Mouse (Mus musculus): ENCODE data around the gene Rbl2. TPM values are rescaled to one million over a fixed set of nuclear protein-coding genes. Genes with fewer than 3 reads are reported as not detected.

Gene Rbl2
- polyA plus RNA-seq, 1 experiment from 2014 or later = 19.6 TPM

- 85% methylated on average over 5 of the region's 5 CpGs for WGBS
- no peak overlapping the region for H3K4me2 ChIP-seq
- no peak for ATAC-seq (ENCODE audit: insufficient number of reproducible peaks, low FRiP score, low TSS enrichment, low read depth)
- H3K4me3 ChIP-seq = no peak overlapping the region
- no peak overlapping the region for H3K27ac ChIP-seq
- no peaks in the 10 kb centered on the region for H3K9me3 ChIP-seq
- no peak overlapping the region for H3K9ac ChIP-seq
- H3K36me3 ChIP-seq = peaks cover 52% of the 10 kb centered on the region
- H3K27me3 ChIP-seq = no peaks in the 10 kb centered on the region
- no peaks in the 10 kb centered on the region for H3K4me1 ChIP-seq
Measured at GRCm38 (mm10) chr8:91111868-91112477, 42.1 kb downstream of the Rbl2 start.

- Histone ChIP-seq H3K9ac (no peak overlapping the region), H3K4me1 (no peaks in the 10 kb centered on the region), H3K9me3 (no peaks in the 10 kb centered on the region), H3K4me2 (no peak overlapping the region), H3K4me3 (no peak overlapping the region), H3K36me3 (peaks cover 66% of the 10 kb centered on the region), H3K27me3 (no peaks in the 10 kb centered on the region), H3K27ac (no peak overlapping the region)
- WGBS = 89% methylated on average over 5 of the region's 5 CpGs
- ATAC-seq (ENCODE audit: insufficient number of reproducible peaks, low FRiP score, low TSS enrichment, low read depth) = no peak
Measured at GRCm38 (mm10) chr8:91114428-91114827, 44.6 kb downstream of the Rbl2 start.

GRCm38 (mm10) chr8:91114910-91115309, 45.1 kb downstream of the Rbl2 start:
- Histone ChIP-seq H3K9ac (no peak overlapping the region), H3K27me3 (no peaks in the 10 kb centered on the region), H3K9me3 (no peaks in the 10 kb centered on the region), H3K36me3 (peaks cover 68% of the 10 kb centered on the region), H3K27ac (no peak overlapping the region), H3K4me2 (no peak overlapping the region), H3K4me3 (no peak overlapping the region), H3K4me1 (no peaks in the 10 kb centered on the region)
- no peak for ATAC-seq (ENCODE audit: insufficient number of reproducible peaks, low FRiP score, low TSS enrichment, low read depth)
- 74% methylated on average over 11 of the region's 11 CpGs for WGBS

- Histone ChIP-seq H3K4me2 (no peak overlapping the region), H3K4me1 (no peaks in the 10 kb centered on the region), H3K27me3 (no peaks in the 10 kb centered on the region), H3K9ac (no peak overlapping the region), H3K27ac (no peak overlapping the region), H3K36me3 (peaks cover 86% of the 10 kb centered on the region), H3K4me3 (no peak overlapping the region), H3K9me3 (no peaks in the 10 kb centered on the region)
- ATAC-seq (ENCODE audit: insufficient number of reproducible peaks, low FRiP score, low TSS enrichment, low read depth) = no peak
- 92% methylated on average over 4 of the region's 4 CpGs for WGBS
Measured at GRCm38 (mm10) chr8:91117537-91117936, 47.7 kb downstream of the Rbl2 start.

GRCm38 (mm10) chr8:91118131-91118530, 48.3 kb downstream of the Rbl2 start:
- Histone ChIP-seq H3K9ac (no peak overlapping the region), H3K27me3 (no peaks in the 10 kb centered on the region), H3K9me3 (no peaks in the 10 kb centered on the region), H3K4me1 (no peaks in the 10 kb centered on the region), H3K4me2 (no peak overlapping the region), H3K4me3 (no peak overlapping the region), H3K36me3 (peaks cover 88% of the 10 kb centered on the region), H3K27ac (no peak overlapping the region)
- WGBS = 76% methylated on average over 3 of the region's 3 CpGs
- ATAC-seq (ENCODE audit: insufficient number of reproducible peaks, low FRiP score, low TSS enrichment, low read depth) = no peak

GRCm38 (mm10) chr8:91124315-91124714, 54.5 kb downstream of the Rbl2 start:
- Histone ChIP-seq H3K36me3 (peaks cover 83% of the 10 kb centered on the region), H3K9ac (no peak overlapping the region), H3K4me3 (no peak overlapping the region), H3K4me1 (no peaks in the 10 kb centered on the region), H3K27ac (no peak overlapping the region), H3K4me2 (no peak overlapping the region), H3K27me3 (no peaks in the 10 kb centered on the region), H3K9me3 (no peaks in the 10 kb centered on the region)
- ATAC-seq (ENCODE audit: insufficient number of reproducible peaks, low FRiP score, low TSS enrichment, low read depth) = no peak
- 87% methylated on average over 5 of the region's 5 CpGs for WGBS

GRCm38 (mm10) chr8:91126786-91127185, 56.9 kb downstream of the Rbl2 start:
- ATAC-seq (ENCODE audit: insufficient number of reproducible peaks, low FRiP score, low TSS enrichment, low read depth) = no peak
- Histone ChIP-seq H3K4me1 (no peaks in the 10 kb centered on the region), H3K27ac (no peak overlapping the region), H3K27me3 (no peaks in the 10 kb centered on the region), H3K9ac (no peak overlapping the region), H3K4me3 (no peak overlapping the region), H3K36me3 (peaks cover 78% of the 10 kb centered on the region), H3K9me3 (no peaks in the 10 kb centered on the region), H3K4me2 (no peak overlapping the region)
- 95% methylated on average over 8 of the region's 8 CpGs for WGBS

GRCm38 (mm10) chr8:91132731-91133130, 62.9 kb downstream of the Rbl2 start:
- peaks cover 31% of the 10 kb centered on the region for H3K36me3 ChIP-seq

GRCm38 (mm10) chr8:91133441-91134069, 63.7 kb downstream of the Rbl2 start:
- WGBS = under 1% methylated on average over 57 of the region's 58 CpGs
- H3K36me3 ChIP-seq = peaks cover 23% of the 10 kb centered on the region
- H3K27ac ChIP-seq = peak overlapping the region; percentile 22
- H3K4me3 ChIP-seq = peak overlapping the region; percentile 95
- no peaks in the 10 kb centered on the region for H3K9me3 ChIP-seq
- no peaks in the 10 kb centered on the region for H3K27me3 ChIP-seq
- peak overlapping the region; percentile 64 for H3K9ac ChIP-seq
- peak overlapping the region; percentile 76 for H3K4me2 ChIP-seq
- peaks cover 13% of the 10 kb centered on the region for H3K4me1 ChIP-seq
- ATAC-seq (ENCODE audit: insufficient number of reproducible peaks, low FRiP score, low TSS enrichment, low read depth) = peak; percentile 26

More at GRCm38 (mm10) chr8:91132731-91133130, 62.9 kb downstream of the Rbl2 start:
- Histone ChIP-seq H3K4me3 (peak overlapping the region; percentile 95), H3K9ac (no peak overlapping the region), H3K27me3 (no peaks in the 10 kb centered on the region), H3K4me2 (peak overlapping the region; percentile 76), H3K9me3 (no peaks in the 10 kb centered on the region), H3K4me1 (peaks cover 13% of the 10 kb centered on the region), H3K27ac (no peak overlapping the region)
- ATAC-seq (ENCODE audit: insufficient number of reproducible peaks, low FRiP score, low TSS enrichment, low read depth) = no peak
- 72% methylated on average over 4 of the region's 4 CpGs for WGBS

- WGBS = under 1% methylated on average over 24 of the region's 24 CpGs
- peak; percentile 99 for ATAC-seq (ENCODE audit: insufficient number of reproducible peaks, low FRiP score, low TSS enrichment, low read depth)
- H3K27ac ChIP-seq = peak overlapping the region; percentile 71
- peaks cover 18% of the 10 kb centered on the region for H3K36me3 ChIP-seq
- H3K27me3 ChIP-seq = no peaks in the 10 kb centered on the region
- H3K4me3 ChIP-seq = peak overlapping the region; percentile 95
- peak overlapping the region; percentile 21; the same call in 1 of the 2 replicates for H3K9ac ChIP-seq
- H3K9me3 ChIP-seq = no peaks in the 10 kb centered on the region
- peak overlapping the region; percentile 76 for H3K4me2 ChIP-seq
- H3K4me1 ChIP-seq = peaks cover 13% of the 10 kb centered on the region
Measured at GRCm38 (mm10) chr8:91134070-91134475, 64.2 kb downstream of the Rbl2 start.

- peak overlapping the region; percentile 76 for H3K4me2 ChIP-seq
- 43% methylated on average over 12 of the region's 12 CpGs for WGBS
- H3K9me3 ChIP-seq = no peaks in the 10 kb centered on the region
- H3K27ac ChIP-seq = peak overlapping the region; percentile 71
- ATAC-seq (ENCODE audit: insufficient number of reproducible peaks, low FRiP score, low TSS enrichment, low read depth) = no peak
- peaks cover 12% of the 10 kb centered on the region for H3K36me3 ChIP-seq
- H3K4me3 ChIP-seq = peak overlapping the region; percentile 95
- H3K9ac ChIP-seq = 0 out of 2 replicates have a peak overlapping the region, but pooled peaks have one; percentile 21
- H3K4me1 ChIP-seq = peaks cover 13% of the 10 kb centered on the region
- no peaks in the 10 kb centered on the region for H3K27me3 ChIP-seq
Measured at GRCm38 (mm10) chr8:91134659-91135058, 64.8 kb downstream of the Rbl2 start.

GRCm38 (mm10) chr8:91135308-91136181, 65.7 kb downstream of the Rbl2 start:
- no peaks in the 10 kb centered on the region for H3K27me3 ChIP-seq
- no peak overlapping the region for H3K4me2 ChIP-seq
- no peak overlapping the region for H3K27ac ChIP-seq
- no peaks in the 10 kb centered on the region for H3K9me3 ChIP-seq
- H3K9ac ChIP-seq = no peak overlapping the region
- no peak overlapping the region for H3K4me3 ChIP-seq
- no peak for ATAC-seq (ENCODE audit: insufficient number of reproducible peaks, low FRiP score, low TSS enrichment, low read depth)
- H3K4me1 ChIP-seq = peaks cover 13% of the 10 kb centered on the region
- 0 out of 2 replicates have a peak, but pooled peaks cover 8% of the 10 kb centered on the region for H3K36me3 ChIP-seq
- 66% methylated on average over 14 of the region's 14 CpGs for WGBS

Data from limb, embryonic 15.5 days (tissue).